ENCODE assay signal across 8 mouse cellular contexts in the genomic region with DNA sequence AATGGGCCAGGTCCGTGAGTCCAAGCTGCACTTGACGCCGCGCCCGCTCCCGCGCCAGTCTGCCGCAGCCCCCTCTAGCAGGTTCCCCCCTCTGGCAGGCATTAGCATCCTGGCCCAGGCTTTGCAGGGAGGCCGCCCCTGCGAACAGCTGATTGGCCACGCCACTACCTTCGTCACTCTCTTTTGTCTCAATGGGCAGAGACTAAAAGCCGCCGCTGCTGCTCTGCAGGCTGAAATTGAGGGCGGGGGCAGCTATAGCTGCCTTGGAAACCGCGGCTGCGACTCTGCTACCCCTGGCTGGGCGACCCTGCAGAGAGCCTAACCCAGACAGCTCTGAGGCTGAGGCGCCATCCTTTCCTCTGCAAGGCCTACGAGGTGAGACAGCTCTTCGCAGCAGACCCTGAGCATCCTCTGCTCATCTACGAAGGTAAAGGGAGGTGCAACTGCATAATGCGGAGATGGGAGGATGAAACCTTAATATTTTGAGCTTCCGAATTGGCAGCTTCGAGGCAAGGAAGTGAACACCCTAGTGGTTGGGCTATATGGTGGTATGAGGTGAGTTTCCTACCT. TPM values are rescaled to one million over a fixed set of nuclear protein-coding genes. Genes with fewer than 3 reads are reported as not detected.
DNase-seq lines count a peak whose midpoint lies in the region; ATAC-seq and TF ChIP-seq lines count a peak whose summit lies in the region.

A gene (plus strand): TSS at position 178 of the 570 bp plus-strand sequence.

- no peak for TF ChIP-seq CTCF in E14TG2a.4 (conservative IDR thresholded peaks at IDR 0.05; ENCODE audit: low read length)
- no peak for TF ChIP-seq CTCF in thymus, adult 2 months (IDR thresholded peaks at IDR 0.05; ENCODE audit: borderline replicate concordance, control insufficient read depth, extremely low read depth, insufficient read depth, low read length, poor library complexity)

- H3K4me2 ChIP-seq in lung, embryonic 15.5 days = peak within 1 kb of the TSS; percentile 69

- H3K4me1 ChIP-seq in E14TG2a.4 (replicated peaks; ENCODE audit: low read depth, low read length) = peaks cover 22% of the 10 kb centered on the region
- H3K4me1 ChIP-seq in hindbrain, embryonic 10.5 days (replicated peaks) = peaks cover 18% of the 10 kb centered on the region; the same call in 1 of the 2 replicates
- no peaks in the 10 kb centered on the region for H3K4me1 ChIP-seq in lung, embryonic 15.5 days
- peaks cover 3% of the 10 kb centered on the region; the same call in 1 of the 2 replicates for H3K4me1 ChIP-seq in thymus, adult 2 months (replicated peaks; ENCODE audit: control insufficient read depth, insufficient read depth, low read length)

- peak within 1 kb of the TSS; percentile 64 for H3K4me3 ChIP-seq in E14TG2a.4 (replicated peaks; ENCODE audit: low read length)
- peak within 1 kb of the TSS; percentile 54 for H3K4me3 ChIP-seq in hindbrain, embryonic 10.5 days
- H3K4me3 ChIP-seq in lung, embryonic 15.5 days = peak within 1 kb of the TSS; percentile 40
- H3K4me3 ChIP-seq in thymus, adult 2 months (ENCODE audit: control insufficient read depth, insufficient read depth, low read length) = peak within 1 kb of the TSS; percentile 72

- peak; percentile 92; the same call in 1 of the 2 replicates for ATAC-seq in lung, embryonic 15.5 days (ENCODE audit: borderline replicate concordance, extremely low read depth, low FRiP score, low TSS enrichment)

- no peaks in the 10 kb centered on the region for H3K9me3 ChIP-seq in E14TG2a.4 (ENCODE audit: low read length)
- no peaks in the 10 kb centered on the region for H3K9me3 ChIP-seq in hindbrain, embryonic 10.5 days
- no peaks in the 10 kb centered on the region for H3K9me3 ChIP-seq in lung, embryonic 15.5 days

- H3K36me3 ChIP-seq in E14TG2a.4 (ENCODE audit: insufficient read depth, low read length) = no peaks in the 10 kb centered on the region
- no peaks in the 10 kb centered on the region for H3K36me3 ChIP-seq in hindbrain, embryonic 10.5 days
- no peaks in the 10 kb centered on the region for H3K36me3 ChIP-seq in lung, embryonic 15.5 days
- H3K36me3 ChIP-seq in thymus, adult 2 months (ENCODE audit: control insufficient read depth, insufficient read depth, low read length) = no peaks in the 10 kb centered on the region

- H3K27ac ChIP-seq in hindbrain, embryonic 10.5 days = peak within 1 kb of the TSS; percentile 83
- H3K27ac ChIP-seq in lung, embryonic 15.5 days = no peak within 1 kb of the TSS
- H3K27ac ChIP-seq in thymus, adult 2 months (ENCODE audit: control insufficient read depth, insufficient read depth, low read length) = no peak within 1 kb of the TSS

- no peak within 1 kb of the TSS for H3K9ac ChIP-seq in lung, embryonic 15.5 days

- TF ChIP-seq POLR2A in thymus, adult 2 months (IDR thresholded peaks at IDR 0.05; ENCODE audit: control insufficient read depth, extremely low read depth, insufficient read depth, low read length, poor library complexity) = no peak

- WGBS in hindbrain, embryonic 10.5 days = 18% methylated on average over 26 of the region's 26 CpGs
- 19% methylated on average over 26 of the region's 26 CpGs for WGBS in lung, embryonic 15.5 days
- WGBS in thymus, adult 2 months = 2% methylated on average over 20 of the region's 26 CpGs

- peaks cover 3% of the 10 kb centered on the region; the same call in 1 of the 2 replicates for H3K27me3 ChIP-seq in E14TG2a.4 (ENCODE audit: insufficient read depth, low read length)
- peaks cover 28% of the 10 kb centered on the region for H3K27me3 ChIP-seq in hindbrain, embryonic 10.5 days (ENCODE audit: insufficient read depth, poor library complexity, severe bottlenecking)
- H3K27me3 ChIP-seq in lung, embryonic 15.5 days = peaks cover 11% of the 10 kb centered on the region
- no peaks in the 10 kb centered on the region for H3K27me3 ChIP-seq in thymus, adult 2 months (ENCODE audit: control insufficient read depth, insufficient read depth, low read length)

- peak; percentile 81 to 91 for DNase-seq in cerebellum, adult 18-20 months
- peak; percentile 82 for DNase-seq in forelimb bud, embryonic 11.5 days (ENCODE audit: low read depth, low spot score)
- peak; percentile 86 for DNase-seq in hindbrain, embryonic 10.5 days (ENCODE audit: low spot score)
- DNase-seq in layer of hippocampus, postnatal 10 days (ENCODE audit: low spot score in 2 of 2) = peak; percentile 72 to 82
- peak; percentile 4 for DNase-seq in ovary, postnatal 14 days (ENCODE audit: low spot score)
- peak; percentile 61 for DNase-seq in thymus, adult 2 months

RNA-seq across cellular contexts. Expression of the gene that starts here (rescaled TPM):
- polyA plus RNA-seq in hindbrain, embryonic 10.5 days (2016; fragmentation: Nextera tagmentation; extraction: Ambion mirVana) = 52.4 and 66.5 TPM in 2 replicates
- 100 to 1,000 TPM; 267 to 274 TPM for total RNA-seq in layer of hippocampus, postnatal 10 days (2021)
- 11.0 and 11.4 TPM in 2 replicates for polyA plus RNA-seq in lung, embryonic 15.5 days (2015; fragmentation: Nextera tagmentation; extraction: Ambion mirVana)
- 0.41 and 0.65 TPM in 2 replicates for polyA plus RNA-seq in thymus, adult 2 months (2012; rRNA removed)

Comparison
In these comparisons a context has a peak if more than half of its experiments do, and no peak if none do; other contexts are left out.
1. Peak in DNase-seq and H3K4me3 ChIP-seq in thymus, adult 2 months; RNA of the gene not detected or under 1 TPM.
2. DNase-seq: peak in every context shown above with its lines; median percentile 86 in cerebellum, adult 18-20 months; 86 in hindbrain, embryonic 10.5 days; 82 in forelimb bud, embryonic 11.5 days; 77 in layer of hippocampus, postnatal 10 days; 61 in thymus, adult 2 months; 4 in ovary, postnatal 14 days.